Mouse (Mus musculus): Measurements from ENCODE around the gene Naip2. TPM values are rescaled to one million over a fixed set of nuclear protein-coding genes. Genes with fewer than 3 reads are reported as not detected.
"Not testable (repeated sequence)": the region's sequence is repeated elsewhere in the genome, so short reads cannot be mapped to it uniquely, and the experiment has no call there.

The Naip2 gene
- polyA plus RNA-seq, 1 experiment from 2014 or later: 0.11 TPM

DNA sequence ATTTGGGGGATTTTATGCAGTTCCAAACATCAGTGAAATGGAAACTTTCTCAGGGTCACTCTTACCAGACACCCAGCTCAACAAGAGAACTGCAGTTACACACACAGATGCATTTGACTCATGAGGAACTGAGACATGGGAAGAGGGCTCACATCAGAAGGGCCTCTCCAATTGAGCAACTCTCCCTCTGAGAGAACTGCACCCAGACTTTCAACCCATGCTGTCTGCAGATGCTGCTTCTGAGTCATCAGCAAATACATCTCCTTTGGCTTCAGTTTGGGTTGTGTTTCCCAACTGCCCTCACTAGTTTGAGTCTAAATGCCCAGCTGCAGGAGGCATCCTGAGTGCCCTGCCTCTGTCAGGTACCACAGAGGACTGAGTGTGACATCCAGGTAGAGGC, 18.8 kb downstream of the Naip2 start:
- not testable (repeated sequence) for H3K9ac ChIP-seq (ENCODE audit: low read depth, low read length); H3K27ac ChIP-seq (ENCODE audit: low read depth, low read length); H3K4me1 ChIP-seq (ENCODE audit: control insufficient read depth, insufficient read depth, low read length); H3K4me2 ChIP-seq; ATAC-seq (replicated peaks; ENCODE audit: insufficient number of reproducible peaks, low FRiP score, low TSS enrichment); H3K9me3 ChIP-seq (replicated peaks; ENCODE audit: control insufficient read depth, low read length); H3K27me3 ChIP-seq (ENCODE audit: control insufficient read depth, insufficient read depth, low read length); H3K4me3 ChIP-seq (ENCODE audit: low read depth, low read length); H3K36me3 ChIP-seq (ENCODE audit: control insufficient read depth, insufficient read depth, low read length)

DNA sequence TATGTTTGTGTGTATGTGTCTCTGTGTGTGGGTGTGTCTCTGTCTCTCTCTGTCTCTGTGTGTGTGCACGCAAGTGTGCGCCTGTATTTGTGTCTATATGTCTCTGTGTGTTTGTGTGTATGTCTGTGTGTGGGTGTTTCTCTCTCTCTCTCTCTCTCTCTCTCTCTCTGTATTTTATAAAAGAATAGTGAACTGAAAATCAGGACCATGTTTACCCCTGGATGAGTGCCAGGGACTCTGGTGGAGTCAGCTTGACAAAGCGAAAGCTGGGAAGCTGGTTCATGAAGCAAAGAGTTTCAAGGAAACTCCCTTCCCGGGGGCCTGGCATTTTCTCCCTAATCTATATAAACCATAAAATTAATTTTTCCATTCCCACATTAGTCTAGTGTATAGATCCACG, 27.5 kb downstream of the Naip2 start:
- H3K27me3 ChIP-seq (ENCODE audit: control insufficient read depth, insufficient read depth, low read length); H3K9me3 ChIP-seq (replicated peaks; ENCODE audit: control insufficient read depth, low read length); H3K4me3 ChIP-seq (ENCODE audit: low read depth, low read length); H3K36me3 ChIP-seq (ENCODE audit: control insufficient read depth, insufficient read depth, low read length); ATAC-seq (replicated peaks; ENCODE audit: insufficient number of reproducible peaks, low FRiP score, low TSS enrichment); H3K27ac ChIP-seq (ENCODE audit: low read depth, low read length); H3K4me2 ChIP-seq; H3K9ac ChIP-seq (ENCODE audit: low read depth, low read length); H3K4me1 ChIP-seq (ENCODE audit: control insufficient read depth, insufficient read depth, low read length): not testable (repeated sequence)
- 89% methylated on average over 4 of the region's 5 CpGs for WGBS (ENCODE audit: insufficient replicate concordance)

DNA sequence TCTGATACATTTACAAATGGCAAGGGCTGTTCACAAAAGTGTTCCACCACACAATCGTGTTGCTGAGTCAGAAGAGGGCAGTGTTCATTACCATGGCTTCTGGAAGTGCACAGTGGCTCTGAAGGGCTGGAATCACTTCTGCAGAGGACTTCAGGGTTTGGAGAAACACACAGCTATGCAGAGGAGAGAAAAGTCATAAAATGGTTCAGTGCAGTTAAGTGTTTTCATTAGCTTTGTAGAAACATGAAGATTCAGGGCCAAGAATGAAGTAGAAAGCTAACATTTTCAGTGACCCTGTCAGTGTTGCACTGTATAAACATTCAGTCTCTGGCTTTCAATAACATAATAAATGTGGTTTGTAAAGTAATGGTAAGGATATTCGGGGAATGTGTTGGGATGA, 35.5 kb downstream of the Naip2 start:
- not testable (repeated sequence) for H3K4me2 ChIP-seq; ATAC-seq (replicated peaks; ENCODE audit: insufficient number of reproducible peaks, low FRiP score, low TSS enrichment); H3K27ac ChIP-seq (ENCODE audit: low read depth, low read length); H3K27me3 ChIP-seq (ENCODE audit: control insufficient read depth, insufficient read depth, low read length); H3K9me3 ChIP-seq (replicated peaks; ENCODE audit: control insufficient read depth, low read length); H3K36me3 ChIP-seq (ENCODE audit: control insufficient read depth, insufficient read depth, low read length); H3K9ac ChIP-seq (ENCODE audit: low read depth, low read length); H3K4me3 ChIP-seq (ENCODE audit: low read depth, low read length); H3K4me1 ChIP-seq (ENCODE audit: control insufficient read depth, insufficient read depth, low read length)
- 60% methylated on average over 2 of the region's 2 CpGs for WGBS (ENCODE audit: insufficient replicate concordance)

DNA sequence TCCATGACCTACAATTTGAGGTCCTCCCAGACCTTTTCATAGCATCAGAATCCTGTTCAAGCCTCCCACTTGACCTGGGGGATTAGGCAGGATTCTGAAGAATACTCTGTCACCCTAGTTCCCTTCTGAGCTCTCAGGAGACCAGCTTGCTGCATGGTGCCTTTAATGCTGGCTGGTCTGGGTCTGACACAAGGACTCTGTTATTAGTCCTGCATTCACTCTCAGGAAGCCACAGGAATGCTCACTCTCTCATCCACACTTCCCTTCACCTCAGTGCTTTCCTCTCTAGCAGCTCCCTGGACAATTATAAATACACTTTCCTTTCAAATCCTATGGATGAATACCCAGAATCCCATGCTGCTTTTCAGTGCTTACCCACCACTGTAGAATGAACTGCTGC, 39.4 kb downstream of the Naip2 start:
- H3K4me2 ChIP-seq; H3K27me3 ChIP-seq (ENCODE audit: control insufficient read depth, insufficient read depth, low read length); H3K27ac ChIP-seq (ENCODE audit: low read depth, low read length); H3K36me3 ChIP-seq (ENCODE audit: control insufficient read depth, insufficient read depth, low read length); H3K4me3 ChIP-seq (ENCODE audit: low read depth, low read length); ATAC-seq (replicated peaks; ENCODE audit: insufficient number of reproducible peaks, low FRiP score, low TSS enrichment); H3K9ac ChIP-seq (ENCODE audit: low read depth, low read length); H3K4me1 ChIP-seq (ENCODE audit: control insufficient read depth, insufficient read depth, low read length); H3K9me3 ChIP-seq (replicated peaks; ENCODE audit: control insufficient read depth, low read length): not testable (repeated sequence)

DNA sequence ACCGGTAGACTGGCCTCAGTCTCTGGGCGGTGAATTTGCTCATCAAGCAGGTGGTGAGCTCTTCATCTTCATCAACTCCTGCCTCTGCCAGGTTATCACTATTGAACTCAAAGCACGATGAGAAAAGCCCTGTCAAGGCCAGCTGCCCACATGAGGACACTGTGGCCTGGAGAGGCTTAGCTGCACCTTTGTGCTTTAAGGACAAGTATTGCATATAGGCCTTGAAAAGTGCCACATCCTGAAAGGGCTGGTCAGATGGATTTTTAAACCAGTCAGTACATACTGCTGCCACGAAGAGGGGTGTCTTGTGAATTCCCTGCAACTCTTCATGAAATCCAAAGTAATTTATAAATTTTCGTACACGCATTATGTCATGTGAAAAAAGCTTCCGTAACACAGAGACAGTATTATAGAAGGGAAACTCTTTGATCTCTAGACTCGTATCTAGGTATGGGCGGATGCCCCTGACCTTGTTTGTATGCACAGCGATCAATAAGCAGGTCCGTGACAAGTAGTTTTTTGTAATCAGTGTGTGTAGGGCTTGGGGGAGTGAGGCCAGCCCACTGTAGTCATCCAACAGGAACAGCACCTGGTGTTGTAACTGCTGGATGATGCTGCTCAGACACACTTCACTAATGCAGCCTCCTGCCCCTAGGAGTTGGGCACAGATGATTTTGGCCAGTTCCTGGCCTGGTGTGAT, 40.6 kb downstream of the Naip2 start:
- H3K9ac ChIP-seq (ENCODE audit: low read depth, low read length); H3K4me3 ChIP-seq (ENCODE audit: low read depth, low read length); H3K9me3 ChIP-seq (replicated peaks; ENCODE audit: control insufficient read depth, low read length); H3K4me1 ChIP-seq (ENCODE audit: control insufficient read depth, insufficient read depth, low read length); H3K36me3 ChIP-seq (ENCODE audit: control insufficient read depth, insufficient read depth, low read length); H3K4me2 ChIP-seq; ATAC-seq (replicated peaks; ENCODE audit: insufficient number of reproducible peaks, low FRiP score, low TSS enrichment); H3K27ac ChIP-seq (ENCODE audit: low read depth, low read length); H3K27me3 ChIP-seq (ENCODE audit: control insufficient read depth, insufficient read depth, low read length): not testable (repeated sequence)
- 81% methylated on average over 11 of the region's 11 CpGs for WGBS (ENCODE audit: insufficient replicate concordance)

DNA sequence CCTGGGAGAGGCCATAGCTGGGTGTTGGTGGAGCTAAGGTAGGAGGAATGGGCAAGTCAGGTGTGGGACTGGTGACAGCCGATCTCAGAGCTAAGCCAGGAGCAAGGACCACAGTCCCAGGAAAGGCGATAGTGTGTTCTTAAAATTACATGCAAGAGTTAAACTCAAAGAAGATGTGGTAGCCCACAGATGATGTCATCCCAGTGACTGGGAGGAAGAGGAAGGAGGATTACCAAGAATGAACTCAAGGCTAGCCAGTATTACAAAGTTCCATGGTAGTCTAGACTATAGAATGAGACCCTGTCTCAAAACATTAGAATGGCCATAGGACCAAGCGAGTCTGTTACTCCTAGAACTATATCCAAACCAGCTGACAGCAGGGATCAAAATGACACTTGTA, 45.3 kb downstream of the Naip2 start:
- no peak for ATAC-seq (replicated peaks; ENCODE audit: insufficient number of reproducible peaks, low FRiP score, low TSS enrichment)
- H3K9ac ChIP-seq (ENCODE audit: low read depth, low read length): no peak overlapping the region
- H3K4me2 ChIP-seq: no peak overlapping the region
- H3K4me1 ChIP-seq (ENCODE audit: control insufficient read depth, insufficient read depth, low read length): no peaks in the 10 kb centered on the region
- no peak overlapping the region for H3K27ac ChIP-seq (ENCODE audit: low read depth, low read length)
- WGBS (ENCODE audit: insufficient replicate concordance): 74% methylated on average over 3 of the region's 3 CpGs
- H3K36me3 ChIP-seq (ENCODE audit: control insufficient read depth, insufficient read depth, low read length): no peaks in the 10 kb centered on the region
- H3K4me3 ChIP-seq (ENCODE audit: low read depth, low read length): no peak overlapping the region
- H3K27me3 ChIP-seq (ENCODE audit: control insufficient read depth, insufficient read depth, low read length): no peaks in the 10 kb centered on the region
- no peaks in the 10 kb centered on the region for H3K9me3 ChIP-seq (replicated peaks; ENCODE audit: control insufficient read depth, low read length)

DNA sequence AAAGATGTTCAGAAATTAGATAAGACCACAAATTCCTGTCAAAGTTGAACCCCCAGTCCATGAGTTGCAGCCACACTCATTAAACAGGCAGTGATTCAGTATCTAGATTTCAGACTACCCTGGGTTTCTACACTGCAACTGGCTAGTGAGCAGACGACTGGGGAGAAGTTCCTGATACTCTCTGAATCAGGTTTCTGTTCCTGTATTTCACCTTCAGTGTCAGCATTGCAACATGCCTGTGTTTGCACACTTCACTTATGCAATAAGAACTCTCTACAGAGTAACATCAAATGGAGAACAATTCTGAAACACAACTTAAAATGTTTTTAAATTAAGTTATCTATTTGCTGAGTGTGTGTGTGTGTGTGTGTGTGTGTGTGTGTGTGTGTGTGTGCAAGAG, 49.2 kb downstream of the Naip2 start:
- ATAC-seq (replicated peaks; ENCODE audit: insufficient number of reproducible peaks, low FRiP score, low TSS enrichment): no peak
- no peaks in the 10 kb centered on the region for H3K4me1 ChIP-seq (ENCODE audit: control insufficient read depth, insufficient read depth, low read length)
- H3K27me3 ChIP-seq (ENCODE audit: control insufficient read depth, insufficient read depth, low read length): no peaks in the 10 kb centered on the region
- no peaks in the 10 kb centered on the region for H3K36me3 ChIP-seq (ENCODE audit: control insufficient read depth, insufficient read depth, low read length)
- H3K9me3 ChIP-seq (replicated peaks; ENCODE audit: control insufficient read depth, low read length): no peaks in the 10 kb centered on the region
- H3K9ac ChIP-seq (ENCODE audit: low read depth, low read length): no peak overlapping the region
- H3K4me2 ChIP-seq: no peak overlapping the region
- 53% methylated on average over 1 of the region's 1 CpGs for WGBS (ENCODE audit: insufficient replicate concordance)
- H3K4me3 ChIP-seq (ENCODE audit: low read depth, low read length): no peak overlapping the region
- no peak overlapping the region for H3K27ac ChIP-seq (ENCODE audit: low read depth, low read length)

DNA sequence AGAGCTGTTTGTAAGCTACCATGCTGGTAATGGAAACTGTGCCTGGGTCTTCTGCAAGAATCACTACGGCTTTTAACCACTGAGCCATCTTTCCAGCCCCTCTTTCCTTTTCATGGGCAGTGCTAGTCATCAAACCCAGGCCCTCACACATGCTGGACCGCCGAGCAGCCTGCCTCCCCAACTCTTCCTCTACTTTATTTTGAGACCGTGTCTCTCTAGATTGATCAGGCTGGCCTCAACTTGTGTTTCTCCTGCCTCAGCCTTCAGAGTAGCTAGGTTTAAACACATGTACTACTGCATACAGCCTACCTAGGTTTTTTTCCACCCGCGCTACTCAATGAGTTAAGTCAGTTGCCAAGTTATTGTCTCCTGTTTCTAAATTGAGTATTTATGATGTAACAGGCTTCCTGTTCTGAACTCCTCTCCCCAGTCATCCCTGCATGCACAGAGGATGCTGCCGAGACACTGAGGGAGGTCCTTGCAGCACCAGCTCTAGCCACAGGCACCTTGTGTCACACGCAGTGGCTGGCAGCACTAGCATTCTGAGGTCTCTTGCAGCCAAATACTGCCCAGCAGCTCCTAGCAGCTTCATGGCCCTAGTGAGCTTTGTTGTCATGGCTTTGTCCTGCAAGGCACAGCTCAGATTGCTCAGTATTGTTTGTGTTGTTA, 60.1 kb downstream of the Naip2 start:
- no peak for ATAC-seq (replicated peaks; ENCODE audit: insufficient number of reproducible peaks, low FRiP score, low TSS enrichment)
- no peak overlapping the region for H3K4me2 ChIP-seq
- H3K36me3 ChIP-seq (ENCODE audit: control insufficient read depth, insufficient read depth, low read length): peaks cover 10% of the 10 kb centered on the region
- H3K27ac ChIP-seq (ENCODE audit: low read depth, low read length): no peak overlapping the region
- no peak overlapping the region for H3K4me3 ChIP-seq (ENCODE audit: low read depth, low read length)
- H3K4me1 ChIP-seq (ENCODE audit: control insufficient read depth, insufficient read depth, low read length): no peaks in the 10 kb centered on the region
- H3K27me3 ChIP-seq (ENCODE audit: control insufficient read depth, insufficient read depth, low read length): no peaks in the 10 kb centered on the region
- H3K9ac ChIP-seq (ENCODE audit: low read depth, low read length): no peak overlapping the region
- no peaks in the 10 kb centered on the region for H3K9me3 ChIP-seq (replicated peaks; ENCODE audit: control insufficient read depth, low read length)
- WGBS (ENCODE audit: insufficient replicate concordance): 75% methylated on average over 8 of the region's 8 CpGs

DNA sequence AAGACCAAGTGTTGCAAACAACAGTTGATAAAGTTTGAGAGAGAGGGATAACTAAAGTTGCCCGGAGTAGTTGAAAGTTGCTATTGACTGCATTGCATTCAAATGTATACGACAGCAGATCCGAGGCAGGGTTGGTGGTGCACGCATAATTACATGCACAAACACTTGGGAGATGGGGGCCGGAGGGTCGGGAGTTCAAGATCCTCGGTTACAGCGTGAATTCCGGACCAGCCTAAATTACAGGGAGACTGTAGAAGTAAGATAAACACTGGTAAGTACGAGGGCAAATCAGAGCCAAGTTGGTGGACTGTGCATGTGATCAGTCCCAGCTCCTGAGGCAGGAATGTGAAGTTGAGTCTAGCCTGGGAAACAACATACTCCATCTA, 76.6 kb downstream of the Naip2 start:
- Histone ChIP-seq H3K27me3 (ENCODE audit: control insufficient read depth, insufficient read depth, low read length) (no peaks in the 10 kb centered on the region), H3K9ac (ENCODE audit: low read depth, low read length) (peak overlapping the region; percentile 88), H3K27ac (ENCODE audit: low read depth, low read length) (no peak overlapping the region), H3K4me2 (peak overlapping the region; percentile 90), H3K36me3 (ENCODE audit: control insufficient read depth, insufficient read depth, low read length) (peaks cover 16% of the 10 kb centered on the region; the same call in 1 of the 2 replicates), H3K4me1 (ENCODE audit: control insufficient read depth, insufficient read depth, low read length) (peaks cover 8% of the 10 kb centered on the region), H3K4me3 (ENCODE audit: low read depth, low read length) (peak overlapping the region; percentile 97), H3K9me3 (replicated peaks; ENCODE audit: control insufficient read depth, low read length) (no peaks in the 10 kb centered on the region)
- ATAC-seq (replicated peaks; ENCODE audit: insufficient number of reproducible peaks, low FRiP score, low TSS enrichment): no peak
- WGBS (ENCODE audit: insufficient replicate concordance): 4% methylated on average over 10 of the region's 10 CpGs

Data from heart, embryonic 11.5 days (tissue).